Mouse (Mus musculus): ENCODE results near the gene Atp5mpl. TPM values are rescaled to one million over a fixed set of nuclear protein-coding genes. Genes with fewer than 3 reads are reported as not detected.

Atp5mpl gene
- polyA plus RNA-seq, 1 experiment from 2014 or later = 669 TPM

DNA sequence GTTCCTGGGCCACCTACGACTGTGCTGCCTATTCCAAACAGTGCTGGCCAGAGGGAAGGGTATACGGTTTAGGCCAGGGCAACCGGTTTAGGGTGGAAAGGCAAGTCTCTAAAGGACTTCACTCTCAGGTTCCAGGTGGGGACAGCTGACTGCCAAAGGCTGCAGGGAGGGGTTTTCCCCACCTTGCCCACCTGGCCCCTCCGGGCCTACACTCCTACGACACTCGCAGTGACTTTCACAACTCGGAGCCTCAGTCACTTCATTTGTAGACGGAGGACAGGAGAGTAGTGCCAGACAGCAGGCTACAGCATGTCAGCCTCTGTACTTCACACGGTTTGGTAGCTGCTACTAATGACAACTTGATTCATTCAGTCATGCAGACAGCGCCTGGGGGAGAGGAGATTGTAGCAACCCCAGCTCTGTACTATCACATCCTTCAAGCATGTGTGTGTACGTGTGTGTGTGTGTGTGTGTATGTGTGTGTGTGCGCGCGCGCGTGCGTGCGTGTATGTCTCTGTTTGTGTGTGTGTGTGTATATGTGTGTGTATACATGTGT lies 38.3 kb downstream of the Atp5mpl start:
- Histone ChIP-seq H3K27ac (no peak overlapping the region), H3K4me2 (no peak overlapping the region), H3K36me3 (replicated peaks) (no peaks in the 10 kb centered on the region), H3K9me3 (no peaks in the 10 kb centered on the region), H3K4me1 (0 out of 2 replicates have a peak, but pooled peaks cover 10% of the 10 kb centered on the region), H3K27me3 (replicated peaks) (no peaks in the 10 kb centered on the region), H3K9ac (no peak overlapping the region), H3K4me3 (no peak overlapping the region)
- WGBS = 92% methylated on average over 18 of the region's 18 CpGs
- no peak for ATAC-seq (replicated peaks)

GRCm38 (mm10) chr12:111927338-111927737 lies 39.4 kb downstream of the Atp5mpl start:
- 90% methylated on average over 1 of the region's 1 CpGs for WGBS

GRCm38 (mm10) chr12:111923117-111923516 lies 43.7 kb downstream of the Atp5mpl start:
- Histone ChIP-seq H3K27ac (no peak overlapping the region), H3K27me3 (replicated peaks) (no peaks in the 10 kb centered on the region), H3K9me3 (no peaks in the 10 kb centered on the region), H3K9ac (no peak overlapping the region), H3K4me1 (no peaks in the 10 kb centered on the region), H3K4me3 (no peak overlapping the region), H3K36me3 (replicated peaks) (no peaks in the 10 kb centered on the region), H3K4me2 (no peak overlapping the region)
- 89% methylated on average over 6 of the region's 6 CpGs for WGBS
- no peak for ATAC-seq (replicated peaks)

More at GRCm38 (mm10) chr12:111927338-111927737, 39.4 kb downstream of the Atp5mpl start:
- ATAC-seq (replicated peaks) = no peak
- no peak overlapping the region for H3K4me2 ChIP-seq
- no peaks in the 10 kb centered on the region for H3K27me3 ChIP-seq (replicated peaks)
- no peak overlapping the region for H3K9ac ChIP-seq
- H3K9me3 ChIP-seq = no peaks in the 10 kb centered on the region
- 0 out of 2 replicates have a peak, but pooled peaks cover 3% of the 10 kb centered on the region for H3K4me1 ChIP-seq
- no peak overlapping the region for H3K27ac ChIP-seq
- no peak overlapping the region for H3K4me3 ChIP-seq
- no peaks in the 10 kb centered on the region for H3K36me3 ChIP-seq (replicated peaks)

GRCm38 (mm10) chr12:111920046-111920445 lies 46.7 kb downstream of the Atp5mpl start:
- WGBS = 61% methylated on average over 9 of the region's 9 CpGs

DNA sequence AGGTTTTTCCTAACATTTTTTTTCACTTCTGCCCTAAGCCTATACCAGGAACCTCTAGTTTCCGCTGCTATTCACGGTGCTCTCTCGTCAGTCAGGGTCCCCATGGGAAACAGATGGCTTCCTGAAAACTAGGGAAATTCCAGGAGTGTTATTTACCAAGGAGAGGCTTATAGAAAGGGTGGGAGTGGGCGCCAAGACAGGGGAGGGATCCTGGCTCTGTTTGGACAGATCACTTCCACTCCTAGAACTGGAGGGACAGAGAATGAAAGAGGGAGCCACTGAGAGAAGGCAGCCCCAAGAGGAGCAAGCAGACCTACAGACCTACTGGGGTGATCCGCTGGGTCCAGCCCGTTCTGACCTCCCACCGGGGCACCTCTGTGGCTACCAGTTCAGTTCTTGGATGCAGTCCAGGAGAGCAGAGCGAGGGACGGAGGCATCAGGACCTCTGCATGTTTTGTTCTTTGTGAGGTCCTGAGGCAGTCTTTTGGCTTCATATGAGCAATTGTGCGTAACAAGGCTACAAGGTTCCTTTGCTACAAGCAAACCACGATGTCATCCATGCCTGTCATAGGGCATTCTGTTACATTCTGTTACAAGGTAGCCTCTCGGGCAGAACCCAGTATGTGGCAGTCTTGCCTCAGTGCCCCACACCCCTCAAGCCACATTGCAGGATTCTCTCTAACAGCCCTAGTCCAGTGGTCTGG lies 50.1 kb downstream of the Atp5mpl start:
- Histone ChIP-seq H3K9me3 (no peaks in the 10 kb centered on the region), H3K4me3 (no peak overlapping the region), H3K27me3 (replicated peaks) (no peaks in the 10 kb centered on the region), H3K4me1 (no peaks in the 10 kb centered on the region), H3K4me2 (no peak overlapping the region), H3K27ac (no peak overlapping the region), H3K36me3 (replicated peaks) (no peaks in the 10 kb centered on the region), H3K9ac (no peak overlapping the region)
- ATAC-seq (replicated peaks) = no peak
- WGBS = 49% methylated on average over 12 of the region's 12 CpGs

More at GRCm38 (mm10) chr12:111920046-111920445, 46.7 kb downstream of the Atp5mpl start:
- no peaks in the 10 kb centered on the region for H3K9me3 ChIP-seq
- no peaks in the 10 kb centered on the region for H3K36me3 ChIP-seq (replicated peaks)
- H3K4me2 ChIP-seq = no peak overlapping the region
- no peaks in the 10 kb centered on the region for H3K4me1 ChIP-seq
- H3K9ac ChIP-seq = no peak overlapping the region
- no peak overlapping the region for H3K27ac ChIP-seq
- H3K27me3 ChIP-seq (replicated peaks) = no peaks in the 10 kb centered on the region
- ATAC-seq (replicated peaks) = no peak
- no peak overlapping the region for H3K4me3 ChIP-seq

DNA sequence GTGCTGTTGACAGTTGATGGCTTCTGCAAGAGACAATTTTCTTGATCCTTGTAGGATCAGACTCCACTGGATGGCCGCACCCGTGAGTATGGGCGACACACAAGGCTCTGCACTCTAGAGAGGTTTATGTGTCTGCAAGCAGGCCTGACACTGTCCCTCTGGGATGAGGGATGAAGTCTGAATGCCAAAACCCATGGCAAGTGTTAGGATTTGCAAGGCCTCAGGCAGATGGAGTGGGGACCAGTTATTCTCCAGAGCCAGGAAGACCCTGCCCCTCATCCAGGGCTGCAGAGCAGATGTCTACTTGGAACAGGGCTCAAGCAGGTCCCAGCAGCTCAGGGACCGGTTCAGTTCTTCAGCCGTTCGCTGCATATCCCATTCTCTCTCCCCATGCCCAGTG lies 51.0 kb downstream of the Atp5mpl start:
- Histone ChIP-seq H3K9ac (no peak overlapping the region), H3K4me2 (no peak overlapping the region), H3K9me3 (no peaks in the 10 kb centered on the region), H3K27ac (no peak overlapping the region), H3K4me1 (no peaks in the 10 kb centered on the region), H3K4me3 (no peak overlapping the region), H3K36me3 (replicated peaks) (no peaks in the 10 kb centered on the region), H3K27me3 (replicated peaks) (no peaks in the 10 kb centered on the region)
- WGBS = 88% methylated on average over 6 of the region's 6 CpGs
- no peak for ATAC-seq (replicated peaks)

DNA sequence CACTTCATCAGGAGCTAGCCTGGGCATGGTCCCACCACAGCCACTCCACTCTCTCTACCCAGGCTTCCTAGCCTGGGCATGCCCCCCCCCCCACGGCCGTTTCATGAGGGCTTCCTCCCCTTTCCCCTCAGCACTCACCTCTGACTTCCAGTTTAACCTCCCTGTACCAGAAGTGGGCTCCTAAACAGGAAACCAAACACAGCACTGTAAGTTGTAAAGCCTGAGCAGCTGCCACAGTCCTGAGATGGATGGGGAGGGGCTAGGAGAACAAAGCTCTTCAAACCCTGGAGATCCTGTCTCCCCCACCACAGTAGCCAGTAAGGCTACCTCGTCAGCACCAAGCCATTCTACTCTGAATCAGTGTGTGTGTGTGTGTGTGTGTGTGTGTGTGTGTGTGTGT lies 52.7 kb downstream of the Atp5mpl start:
- H3K27ac ChIP-seq = no peak overlapping the region
- H3K36me3 ChIP-seq (replicated peaks) = no peaks in the 10 kb centered on the region
- H3K27me3 ChIP-seq (replicated peaks) = no peaks in the 10 kb centered on the region
- H3K9ac ChIP-seq = no peak overlapping the region
- no peaks in the 10 kb centered on the region for H3K4me1 ChIP-seq
- H3K4me3 ChIP-seq = no peak overlapping the region
- H3K4me2 ChIP-seq = no peak overlapping the region
- ATAC-seq (replicated peaks) = no peak
- H3K9me3 ChIP-seq = no peaks in the 10 kb centered on the region
- WGBS = 49% methylated on average over 3 of the region's 3 CpGs

DNA sequence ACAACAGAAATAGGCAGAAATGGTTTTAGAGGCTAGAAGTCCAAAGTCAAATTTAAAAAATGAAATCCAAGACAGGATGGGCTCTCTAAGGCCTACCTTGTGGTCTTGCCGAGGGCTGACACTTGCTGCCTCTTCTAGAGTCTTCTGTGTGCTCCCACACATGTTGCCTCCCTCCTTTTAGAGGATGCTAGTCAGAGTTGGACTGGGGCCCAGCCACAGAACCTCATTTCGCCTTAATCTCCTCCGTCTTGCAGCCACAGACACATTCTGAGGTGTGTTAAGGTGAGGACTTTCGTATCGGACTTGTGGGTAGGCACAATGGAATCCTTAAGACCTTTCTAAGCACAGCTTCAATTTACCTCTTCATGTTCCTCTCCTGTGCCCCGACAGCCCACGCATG lies 54.0 kb downstream of the Atp5mpl start:
- Histone ChIP-seq H3K36me3 (replicated peaks) (no peaks in the 10 kb centered on the region), H3K9ac (no peak overlapping the region), H3K4me1 (peaks cover 7% of the 10 kb centered on the region), H3K4me2 (no peak overlapping the region), H3K27ac (no peak overlapping the region), H3K27me3 (replicated peaks) (no peaks in the 10 kb centered on the region), H3K9me3 (no peaks in the 10 kb centered on the region), H3K4me3 (no peak overlapping the region)
- ATAC-seq (replicated peaks) = no peak
- WGBS = 83% methylated on average over 7 of the region's 7 CpGs

- Histone ChIP-seq H3K27me3 (replicated peaks) (no peaks in the 10 kb centered on the region), H3K4me1 (peaks cover 11% of the 10 kb centered on the region), H3K9me3 (no peaks in the 10 kb centered on the region), H3K27ac (no peak overlapping the region), H3K36me3 (replicated peaks) (no peaks in the 10 kb centered on the region), H3K9ac (no peak overlapping the region), H3K4me3 (no peak overlapping the region), H3K4me2 (no peak overlapping the region)
- no peak for ATAC-seq (replicated peaks)
- WGBS = 89% methylated on average over 2 of the region's 2 CpGs
Measured at GRCm38 (mm10) chr12:111911796-111912195, 55.0 kb downstream of the Atp5mpl start.

Other genes with a start within 250 kb of the Atp5mpl start
- gene Klc1, start 208.1 kb downstream of the Atp5mpl start, polyA plus RNA-seq (2015; fragmentation: Nextera tagmentation; extraction: Ambion mirVana) = 661 and 666 TPM in 2 replicates
- 2.9 and 3.1 TPM in 2 replicates for gene Xrcc3, start 153.1 kb downstream of the Atp5mpl start, polyA plus RNA-seq (2015; fragmentation: Nextera tagmentation; extraction: Ambion mirVana)
- 32.3 and 39.5 TPM in 2 replicates for gene Zfyve21, start 152.8 kb downstream of the Atp5mpl start, polyA plus RNA-seq (2015; fragmentation: Nextera tagmentation; extraction: Ambion mirVana)
- gene Ppp1r13b, start 58.9 kb downstream of the Atp5mpl start, polyA plus RNA-seq (2015; fragmentation: Nextera tagmentation; extraction: Ambion mirVana) = 40.4 and 41.8 TPM in 2 replicates
- 0.28 and 0.42 TPM in 2 replicates for gene Tdrd9, start 4.6 kb upstream of the Atp5mpl start, polyA plus RNA-seq (2015; fragmentation: Nextera tagmentation; extraction: Ambion mirVana)
- gene Rd3l, start 14.3 kb upstream of the Atp5mpl start, polyA plus RNA-seq (2015; fragmentation: Nextera tagmentation; extraction: Ambion mirVana) = not detected in 2 replicates
- gene Aspg, start 139.7 kb upstream of the Atp5mpl start, polyA plus RNA-seq (2015; fragmentation: Nextera tagmentation; extraction: Ambion mirVana) = 1.1 and 1.3 TPM in 2 replicates
- 7.2 and 8.6 TPM in 2 replicates for gene Kif26a, start 179.2 kb upstream of the Atp5mpl start, polyA plus RNA-seq (2015; fragmentation: Nextera tagmentation; extraction: Ambion mirVana)